Mouse (Mus musculus): ENCODE measurements around the gene Sh3gl1.
A peak's percentile ranks its signal among the peaks of the same experiment; 100 is the strongest.
"Not testable (repeated sequence)": the region's sequence is repeated elsewhere in the genome, so short reads cannot be mapped to it uniquely, and the experiment has no call there.

Gene Sh3gl1

GRCm38 (mm10) chr17:56036176-56036900 lies at the start of gene Sh3gl1:
TSS of gene Sh3gl1 (minus strand) at chr17:56036635.
- DNase-seq (ENCODE audit: low read depth, low spot score): peak; percentile 99
- H3K36me3 ChIP-seq (ENCODE audit: control insufficient read depth, insufficient read depth, low read length, poor library complexity, severe bottlenecking): no peaks in the 10 kb centered on the region
- no peaks in the 10 kb centered on the region for H3K27me3 ChIP-seq (ENCODE audit: control insufficient read depth, insufficient read depth, low read length, poor library complexity, severe bottlenecking)

GRCm38 (mm10) chr17:56080781-56081585 lies 44.5 kb upstream of the Sh3gl1 start:
- no peaks in the 10 kb centered on the region for H3K27me3 ChIP-seq (ENCODE audit: control insufficient read depth, insufficient read depth, low read length, poor library complexity, severe bottlenecking)
- no peak for DNase-seq (ENCODE audit: low read depth, low spot score)

GRCm38 (mm10) chr17:56079921-56080320 lies 43.5 kb upstream of the Sh3gl1 start:
- Histone ChIP-seq H3K27me3 (ENCODE audit: control insufficient read depth, insufficient read depth, low read length, poor library complexity, severe bottlenecking) (no peaks in the 10 kb centered on the region), H3K36me3 (ENCODE audit: control insufficient read depth, insufficient read depth, low read length, poor library complexity, severe bottlenecking) (0 out of 2 replicates have a peak, but pooled peaks cover 5% of the 10 kb centered on the region)
- DNase-seq (ENCODE audit: low read depth, low spot score): peak; percentile 36

More at GRCm38 (mm10) chr17:56080781-56081585, 44.5 kb upstream of the Sh3gl1 start:
- H3K36me3 ChIP-seq (ENCODE audit: control insufficient read depth, insufficient read depth, low read length, poor library complexity, severe bottlenecking): 0 out of 2 replicates have a peak, but pooled peaks cover 5% of the 10 kb centered on the region

GRCm38 (mm10) chr17:56078880-56079795 lies 42.7 kb upstream of the Sh3gl1 start, which contains the start of gene Hdgfl2:
TSS of gene Hdgfl2 (plus strand) at chr17:56079634.
- H3K36me3 ChIP-seq (ENCODE audit: control insufficient read depth, insufficient read depth, low read length, poor library complexity, severe bottlenecking): 0 out of 2 replicates have a peak, but pooled peaks cover 3% of the 10 kb centered on the region
- peak; percentile 100 for DNase-seq (ENCODE audit: low read depth, low spot score)
- no peaks in the 10 kb centered on the region for H3K27me3 ChIP-seq (ENCODE audit: control insufficient read depth, insufficient read depth, low read length, poor library complexity, severe bottlenecking)

- peak; percentile 27 for DNase-seq (ENCODE audit: low read depth, low spot score)
- H3K36me3 ChIP-seq (ENCODE audit: control insufficient read depth, insufficient read depth, low read length, poor library complexity, severe bottlenecking); H3K27me3 ChIP-seq (ENCODE audit: control insufficient read depth, insufficient read depth, low read length, poor library complexity, severe bottlenecking): not testable (repeated sequence)
Measured at GRCm38 (mm10) chr17:56078361-56078760, 41.9 kb upstream of the Sh3gl1 start.

GRCm38 (mm10) chr17:56077523-56077922 lies 41.1 kb upstream of the Sh3gl1 start:
- peaks cover 6% of the 10 kb centered on the region for H3K36me3 ChIP-seq (ENCODE audit: control insufficient read depth, insufficient read depth, low read length, poor library complexity, severe bottlenecking)
- no peaks in the 10 kb centered on the region for H3K27me3 ChIP-seq (ENCODE audit: control insufficient read depth, insufficient read depth, low read length, poor library complexity, severe bottlenecking)
- no peak for DNase-seq (ENCODE audit: low read depth, low spot score)

- peak; percentile 98 for DNase-seq (ENCODE audit: low read depth, low spot score)
- peaks cover 10% of the 10 kb centered on the region for H3K36me3 ChIP-seq (ENCODE audit: control insufficient read depth, insufficient read depth, low read length, poor library complexity, severe bottlenecking)
- H3K27me3 ChIP-seq (ENCODE audit: control insufficient read depth, insufficient read depth, low read length, poor library complexity, severe bottlenecking): no peaks in the 10 kb centered on the region
Measured at GRCm38 (mm10) chr17:56074827-56075208, 38.4 kb upstream of the Sh3gl1 start, which contains the start of gene Ubxn6. TSS of gene Ubxn6 (minus strand) at chr17:56075028.

GRCm38 (mm10) chr17:56074097-56074826 lies 37.8 kb upstream of the Sh3gl1 start:
- DNase-seq (ENCODE audit: low read depth, low spot score): peak; percentile 91
- Histone ChIP-seq H3K27me3 (ENCODE audit: control insufficient read depth, insufficient read depth, low read length, poor library complexity, severe bottlenecking) (no peaks in the 10 kb centered on the region), H3K36me3 (ENCODE audit: control insufficient read depth, insufficient read depth, low read length, poor library complexity, severe bottlenecking) (peaks cover 14% of the 10 kb centered on the region)

- no peak for DNase-seq (ENCODE audit: low read depth, low spot score)
- Histone ChIP-seq H3K27me3 (ENCODE audit: control insufficient read depth, insufficient read depth, low read length, poor library complexity, severe bottlenecking) (no peaks in the 10 kb centered on the region), H3K36me3 (ENCODE audit: control insufficient read depth, insufficient read depth, low read length, poor library complexity, severe bottlenecking) (peaks cover 14% of the 10 kb centered on the region)
Measured at GRCm38 (mm10) chr17:56072243-56072642, 35.8 kb upstream of the Sh3gl1 start.

GRCm38 (mm10) chr17:56071126-56071525 lies 34.7 kb upstream of the Sh3gl1 start:
- Histone ChIP-seq H3K27me3 (ENCODE audit: control insufficient read depth, insufficient read depth, low read length, poor library complexity, severe bottlenecking) (no peaks in the 10 kb centered on the region), H3K36me3 (ENCODE audit: control insufficient read depth, insufficient read depth, low read length, poor library complexity, severe bottlenecking) (peaks cover 14% of the 10 kb centered on the region)
- DNase-seq (ENCODE audit: low read depth, low spot score): no peak

- DNase-seq (ENCODE audit: low read depth, low spot score): no peak
- no peaks in the 10 kb centered on the region for H3K27me3 ChIP-seq (ENCODE audit: control insufficient read depth, insufficient read depth, low read length, poor library complexity, severe bottlenecking)
- peaks cover 14% of the 10 kb centered on the region for H3K36me3 ChIP-seq (ENCODE audit: control insufficient read depth, insufficient read depth, low read length, poor library complexity, severe bottlenecking)
Measured at GRCm38 (mm10) chr17:56069066-56069465, 32.6 kb upstream of the Sh3gl1 start.

GRCm38 (mm10) chr17:56066451-56066850 lies 30.0 kb upstream of the Sh3gl1 start:
- no peaks in the 10 kb centered on the region for H3K27me3 ChIP-seq (ENCODE audit: control insufficient read depth, insufficient read depth, low read length, poor library complexity, severe bottlenecking)
- H3K36me3 ChIP-seq (ENCODE audit: control insufficient read depth, insufficient read depth, low read length, poor library complexity, severe bottlenecking): peaks cover 8% of the 10 kb centered on the region
- no peak for DNase-seq (ENCODE audit: low read depth, low spot score)

GRCm38 (mm10) chr17:56065715-56066114 lies 29.3 kb upstream of the Sh3gl1 start:
- not testable (repeated sequence) for H3K27me3 ChIP-seq (ENCODE audit: control insufficient read depth, insufficient read depth, low read length, poor library complexity, severe bottlenecking); H3K36me3 ChIP-seq (ENCODE audit: control insufficient read depth, insufficient read depth, low read length, poor library complexity, severe bottlenecking)
- DNase-seq (ENCODE audit: low read depth, low spot score): peak; percentile 19

- H3K36me3 ChIP-seq (ENCODE audit: control insufficient read depth, insufficient read depth, low read length, poor library complexity, severe bottlenecking): no peaks in the 10 kb centered on the region; the same call in 1 of the 2 replicates
- DNase-seq (ENCODE audit: low read depth, low spot score): no peak
- no peaks in the 10 kb centered on the region for H3K27me3 ChIP-seq (ENCODE audit: control insufficient read depth, insufficient read depth, low read length, poor library complexity, severe bottlenecking)
Measured at GRCm38 (mm10) chr17:56062081-56062480, 25.6 kb upstream of the Sh3gl1 start.
